Mouse (Mus musculus): Measurements from ENCODE around the gene Ptn.

DNA sequence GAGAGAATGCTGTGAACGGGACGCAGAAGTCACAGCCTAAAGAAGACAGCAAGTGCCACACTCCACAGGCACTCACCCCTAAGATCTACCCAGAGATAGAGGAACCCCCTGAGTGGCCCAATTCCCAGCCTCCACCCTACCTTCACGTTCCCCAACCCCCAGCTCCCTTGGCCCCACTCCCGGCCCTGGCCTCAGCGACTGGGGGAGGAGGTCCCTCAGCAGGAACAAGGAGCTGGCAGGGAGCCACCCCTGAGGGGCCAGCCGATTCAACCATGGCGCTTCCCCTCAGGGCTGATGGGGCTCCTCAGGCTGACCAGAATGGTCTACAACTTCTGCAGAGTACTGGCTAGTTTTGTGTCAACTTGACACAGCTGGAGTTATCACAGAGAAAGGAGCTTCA, 81.9 kb downstream of the Ptn start:
- TF ChIP-seq CTCF (IDR thresholded peaks at IDR 0.05; ENCODE audit: borderline replicate concordance, extremely low read depth, insufficient read depth, insufficient read length) (no peak), POLR2A (IDR thresholded peaks at IDR 0.05; ENCODE audit: borderline replicate concordance, extremely low read depth, insufficient read depth, insufficient read length, poor library complexity, severe bottlenecking) (no peak)

All from brain, embryonic 14.5 days (tissue).